Mouse (Mus musculus): Measurements from ENCODE around the gene Uimc1. TPM values are rescaled to one million over a fixed set of nuclear protein-coding genes. Genes with fewer than 3 reads are reported as not detected.

Uimc1 gene
- polyA plus RNA-seq (2017; shearing (Covaris generic)): 69.7 TPM

DNA sequence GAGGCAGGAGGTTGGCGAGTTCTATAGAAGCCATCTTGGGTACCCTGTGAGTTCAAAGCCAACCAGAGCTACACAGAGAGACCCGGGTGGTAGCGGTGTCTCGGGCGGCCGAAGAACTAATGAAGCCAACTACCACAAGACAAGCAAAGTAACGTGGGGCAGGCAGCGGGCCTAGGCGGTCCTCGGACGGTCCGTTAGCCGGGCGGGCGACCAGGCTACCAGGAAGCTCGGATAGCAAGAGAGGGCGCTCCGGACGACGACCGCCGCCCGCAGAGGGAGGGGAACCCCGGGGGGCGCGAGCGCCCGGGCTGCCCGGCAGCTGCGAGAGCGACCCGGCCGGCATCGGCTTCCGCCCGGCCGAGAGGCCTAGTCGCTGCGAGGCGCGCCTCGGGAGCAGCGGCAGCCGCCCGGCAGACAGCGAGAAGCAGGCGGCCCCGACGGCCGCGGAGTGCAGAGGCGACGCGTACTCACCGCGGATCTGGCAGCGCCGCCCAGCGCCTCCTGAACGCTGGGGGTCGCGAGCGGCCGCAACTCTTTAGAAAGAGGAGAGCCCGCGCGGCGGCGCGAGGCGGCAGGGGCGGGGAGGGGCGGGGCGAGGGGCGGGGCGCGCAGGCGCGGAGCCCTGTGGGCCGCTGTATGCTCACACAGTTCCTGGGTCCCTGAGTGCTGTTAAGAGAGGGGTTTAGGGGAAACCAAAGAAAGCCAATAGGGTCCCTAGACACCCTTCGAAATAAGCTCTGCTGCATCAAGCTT, at the start of gene Uimc1:
TSS of gene Uimc1 (minus strand) at position 575 of the 753 bp plus-strand sequence.

DNA sequence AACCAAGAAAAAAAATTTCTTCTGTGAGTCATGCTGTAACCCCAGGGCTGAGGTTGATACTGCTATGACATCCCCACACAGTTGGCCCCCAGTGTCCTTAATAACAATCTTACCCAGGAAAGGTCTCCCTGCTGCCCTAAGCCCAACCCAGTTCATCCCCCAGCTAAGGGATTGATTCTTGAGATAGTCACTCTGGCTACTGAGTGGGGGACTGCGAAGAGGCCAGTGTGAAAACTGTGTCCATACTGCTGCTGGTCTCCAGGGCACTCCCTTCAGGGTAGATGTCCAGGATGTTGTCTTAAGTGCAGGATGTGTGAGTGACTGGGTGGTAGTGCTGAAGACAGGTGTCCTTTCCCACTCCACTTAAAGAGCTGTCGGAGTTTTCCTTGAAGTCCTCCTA, 33.3 kb upstream of the Uimc1 start, which contains the start of gene Gm17617:
TSS of gene Gm17617 (minus strand) at position 101 of the 400 bp plus-strand sequence.

DNA sequence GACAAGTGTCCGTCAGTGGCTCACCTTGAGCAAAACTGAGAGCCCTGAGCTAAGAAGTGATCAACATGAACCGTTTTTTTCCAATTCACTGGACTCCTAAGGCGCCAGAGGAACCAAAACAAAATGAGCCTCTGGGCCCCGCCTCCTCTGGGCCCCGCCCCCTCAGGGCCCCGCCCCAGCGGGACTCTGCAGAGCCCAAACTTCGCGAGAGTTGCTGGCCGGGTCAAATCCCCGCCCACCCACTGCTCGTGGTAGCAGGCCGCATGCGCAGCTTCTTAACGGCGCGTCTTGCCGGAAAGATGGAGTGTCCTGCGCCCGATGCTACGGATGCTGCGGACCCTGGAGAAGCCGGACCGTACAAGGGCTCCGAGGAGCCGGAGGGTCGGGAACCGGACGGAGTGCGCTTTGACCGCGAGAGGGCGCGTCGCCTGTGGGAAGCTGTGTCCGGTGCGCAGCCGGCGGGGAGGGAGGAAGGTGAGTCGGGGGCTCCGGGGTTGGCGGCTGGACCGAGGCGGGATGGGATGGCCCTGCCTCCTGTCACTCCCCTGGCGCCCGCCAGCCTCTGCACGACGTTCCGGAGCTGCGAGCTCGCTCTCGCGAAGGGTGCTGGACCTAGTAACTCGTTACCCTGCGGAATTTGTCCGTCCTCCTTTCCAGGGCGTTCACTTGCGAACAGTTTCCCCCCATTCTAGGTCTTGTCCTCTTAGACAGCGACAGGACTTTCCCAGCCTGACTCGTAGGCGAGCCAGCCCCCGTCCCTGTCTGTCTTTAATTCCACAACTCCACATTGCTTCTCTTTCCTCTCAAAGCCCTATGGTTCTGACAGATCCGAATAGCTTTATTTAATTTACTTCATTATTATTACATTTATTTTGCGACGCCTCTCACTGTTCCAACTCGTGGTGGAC, 5.2 kb upstream of the Uimc1 start, which contains the start of gene Zfp346:
TSS of gene Zfp346 (plus strand) at position 267 of the 908 bp plus-strand sequence.

GRCm38 (mm10) chr13:55021194-55021779, 78.8 kb downstream of the Uimc1 start, which contains the start of gene Hk3:
TSS of gene Hk3 (minus strand) at chr13:55021385.

Other genes with a start within 250 kb of the Uimc1 start
- gene Unc5a, start 150.9 kb downstream of the Uimc1 start, polyA plus RNA-seq (2017; shearing (Covaris generic)): not detected
- gene Hk3, start 78.9 kb downstream of the Uimc1 start, polyA plus RNA-seq (2017; shearing (Covaris generic)): 1.1 TPM
- gene Zfp346, start 5.0 kb upstream of the Uimc1 start, polyA plus RNA-seq (2017; shearing (Covaris generic)): 38.6 TPM
- not detected for gene Gm17617, start 33.2 kb upstream of the Uimc1 start, polyA plus RNA-seq (2017; shearing (Covaris generic))
- gene Fgfr4, start 52.3 kb upstream of the Uimc1 start, polyA plus RNA-seq (2017; shearing (Covaris generic)): not detected
- 98.2 TPM for gene Nsd1, start 109.5 kb upstream of the Uimc1 start, polyA plus RNA-seq (2017; shearing (Covaris generic))
- 449 TPM for gene Prelid1, start 220.2 kb upstream of the Uimc1 start, polyA plus RNA-seq (2017; shearing (Covaris generic))
- gene Rab24, start 221.6 kb upstream of the Uimc1 start, polyA plus RNA-seq (2017; shearing (Covaris generic)): 17.2 TPM
- gene Mxd3, start 229.5 kb upstream of the Uimc1 start, polyA plus RNA-seq (2017; shearing (Covaris generic)): 5.0 TPM